Mouse (Mus musculus) testis, adult 2 months (tissue): Measurements from ENCODE around the gene Tenm4.

Experiments used
- CTCF ChIP-seq: fragments of 200-500 bp; IDR thresholded peaks from 2 replicates; pipeline ENCODE4 v1.5.1; 2012; ENCODE audit warnings: low read depth, mild to moderate bottlenecking, inconsistent platforms, low read length, moderate library complexity; ENCODE audit not compliant: control insufficient read depth, insufficient read depth, insufficient replicate concordance
- POLR2A ChIP-seq: fragments of 200-500 bp; IDR thresholded peaks from 2 replicates; pipeline ENCODE4 v1.6.1; 2012; ENCODE audit warnings: low read depth, mild to moderate bottlenecking, inconsistent platforms, low read length, moderate library complexity; ENCODE audit not compliant: control insufficient read depth

GRCm38 (mm10) chr7:96329343-96329742, 158.3 kb downstream of the Tenm4 start:
- no peak for TF ChIP-seq CTCF
- no peak for TF ChIP-seq POLR2A
